In the genomic region with DNA sequence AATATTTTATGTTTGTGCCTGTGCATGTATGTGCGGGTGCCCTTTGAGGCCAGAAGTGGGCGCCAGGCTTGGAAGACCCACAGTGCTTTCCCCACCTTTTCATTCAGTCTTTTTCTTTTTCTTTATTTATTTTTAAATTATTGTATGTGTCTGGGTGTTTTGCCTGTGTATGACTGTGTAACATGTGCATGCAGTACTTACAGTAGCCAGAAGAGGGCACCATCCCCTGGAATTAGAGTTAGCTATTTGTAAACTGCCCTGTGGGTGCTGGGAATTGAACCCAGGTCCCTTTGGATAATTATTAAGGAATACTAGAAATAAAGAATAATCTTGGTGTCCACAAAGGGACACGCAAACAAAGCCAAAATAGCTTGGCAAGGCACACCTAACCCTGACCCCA, we compare ENCODE assay signal across 13 mouse cellular contexts. TPM values are rescaled to one million over a fixed set of nuclear protein-coding genes. Genes with fewer than 3 reads are reported as not detected.
DNase-seq lines count a peak whose midpoint lies in the region; ATAC-seq and TF ChIP-seq lines count a peak whose summit lies in the region.
"Had no signal": no experiment of that assay in that cellular context is flagged by ENCODE, and none has a peak within 500 bp of the region (broad histone marks: within the 10 kb centered on the region; RNA-seq: fewer than 3 reads in every experiment).

No protein-coding gene starts in this region.

- ATAC-seq in lung, postnatal 0 days = no peak
- ATAC-seq in megakaryocyte-erythroid progenitor cell, adult 5-6 weeks (replicated peaks; ENCODE audit: low FRiP score, low TSS enrichment, poor library complexity, severe bottlenecking) = no peak

- no peak overlapping the region for H3K4me2 ChIP-seq in lung, postnatal 0 days (replicated peaks; ENCODE audit: low read depth, low read length)
- H3K4me2 ChIP-seq: liver, embryonic 13.5 days had no signal

- no peak for TF ChIP-seq EP300 in heart, adult 2 months (IDR thresholded peaks at IDR 0.05; ENCODE audit: insufficient read depth, low read depth, low read length)
- TF ChIP-seq EP300 in lung, postnatal 0 days (IDR thresholded peaks at IDR 0.05) = no peak

- TF ChIP-seq CTCF in heart, adult 2 months (IDR thresholded peaks at IDR 0.05) = peak; percentile 68
- TF ChIP-seq CTCF in lung, postnatal 0 days (IDR thresholded peaks at IDR 0.05) = peak; percentile 57

- no peaks in the 10 kb centered on the region for H3K79me2 ChIP-seq in heart, adult 2 months (replicated peaks; ENCODE audit: control insufficient read depth, insufficient read depth, low read length)

- TF ChIP-seq POLR2A in heart, adult 2 months (IDR thresholded peaks at IDR 0.05; ENCODE audit: insufficient read depth, low read depth, low read length) = no peak

- 97% methylated on average over 3 of the region's 3 CpGs for WGBS in heart, adult 2 months
- WGBS in lung, postnatal 0 days = 98% methylated on average over 3 of the region's 3 CpGs

- H3K4me1 ChIP-seq in heart, adult 2 months (ENCODE audit: control insufficient read depth, insufficient read depth, low read length) = no peaks in the 10 kb centered on the region
- no peaks in the 10 kb centered on the region for H3K4me1 ChIP-seq in lung, postnatal 0 days (ENCODE audit: insufficient read depth, low read depth, low read length)
- H3K4me1 ChIP-seq: liver, embryonic 13.5 days had no signal

- H3K9ac ChIP-seq in heart, adult 2 months (ENCODE audit: low read depth, low read length) = no peak overlapping the region
- no peak overlapping the region for H3K9ac ChIP-seq in lung, postnatal 0 days (replicated peaks; ENCODE audit: low read depth)
- H3K9ac ChIP-seq: liver, embryonic 13.5 days had no signal

- H3K36me3 ChIP-seq in heart, adult 2 months (ENCODE audit: control insufficient read depth, insufficient read depth, low read length) = no peaks in the 10 kb centered on the region
- no peaks in the 10 kb centered on the region for H3K36me3 ChIP-seq in lung, postnatal 0 days (ENCODE audit: insufficient read depth, low read length)
- H3K36me3 ChIP-seq: embryonic facial prominence, embryonic 10.5 days; liver, embryonic 13.5 days had no signal

- H3K9me3 ChIP-seq in lung, postnatal 0 days (ENCODE audit: low read length) = no peaks in the 10 kb centered on the region
- H3K9me3 ChIP-seq: embryonic facial prominence, embryonic 10.5 days; liver, embryonic 13.5 days had no signal

- H3K27me3 ChIP-seq in heart, adult 2 months (ENCODE audit: control insufficient read depth, insufficient read depth, low read length) = no peaks in the 10 kb centered on the region
- H3K27me3 ChIP-seq in lung, postnatal 0 days (replicated peaks; ENCODE audit: insufficient read depth, low read length) = no peaks in the 10 kb centered on the region
- H3K27me3 ChIP-seq: liver, embryonic 13.5 days had no signal

- DNase-seq in heart, adult 2 months = no peak
- DNase-seq in heart, postnatal 36 days = no peak
- DNase-seq in lung, postnatal 0 days (ENCODE audit: low spot score) = no peak
- no peak for DNase-seq in lung, postnatal 4 days
- peak; percentile 40 for DNase-seq in CD4-positive helper T cell, adult 2 months (ENCODE audit: low read depth, low spot score)
- DNase-seq in ZHBTc4 (ENCODE audit: low read depth, low spot score) = peak; percentile 50
- no peak for DNase-seq in lung, postnatal 14 days
- DNase-seq: cerebellum, adult 9-10 months; heart, adult 18-20 months; kidney, adult 2 months; liver, embryonic 13.5 days had no signal

- intact Hi-C loops in heart, adult 2 months (cut with DNase I) = no loop called here
- intact Hi-C loops in heart, postnatal 36 days (cut with DNase I) = no loop called here

- no peak overlapping the region for H3K27ac ChIP-seq in heart, adult 2 months
- no peak overlapping the region for H3K27ac ChIP-seq in lung, postnatal 0 days (ENCODE audit: low read length)
- H3K27ac ChIP-seq: embryonic facial prominence, embryonic 10.5 days; liver, embryonic 13.5 days had no signal

- no peak overlapping the region for H3K4me3 ChIP-seq in heart, adult 2 months
- H3K4me3 ChIP-seq in lung, postnatal 0 days (ENCODE audit: low read depth, low read length) = no peak overlapping the region
- H3K4me3 ChIP-seq: embryonic facial prominence, embryonic 10.5 days; liver, embryonic 13.5 days had no signal

RNA-seq across cellular contexts. Expression of a gene that starts 15.1 kb away (rescaled TPM):
- total RNA-seq in heart, adult 2 months (2021) = 10 to 100 TPM; 44.6 to 46.4 TPM
- polyA plus RNA-seq in heart, adult 2 months (2012; rRNA removed) = 73.1 and 73.9 TPM in 2 replicates
- 10 to 100 TPM; 39.5 to 52.7 TPM for total RNA-seq in heart, postnatal 36 days (2021)
- 145 and 146 TPM in 2 replicates for polyA plus RNA-seq in lung, postnatal 0 days (2015; fragmentation: Nextera tagmentation; extraction: Ambion mirVana)
- 44.3 and 63.7 TPM in 2 replicates for total RNA-seq in megakaryocyte-erythroid progenitor cell, adult 5-6 weeks (2014; fragmentation: Nextera tagmentation)
- 46.9 and 64.8 TPM in 2 replicates for total RNA-seq in megakaryocyte-erythroid progenitor cell, adult 5-6 weeks (2017)

RNA-seq across cellular contexts. Expression of a gene that starts 41.3 kb away (rescaled TPM):
- total RNA-seq in heart, adult 2 months (2021) = 10 to 100 TPM; 15.7 to 17.7 TPM
- 18.0 and 27.3 TPM in 2 replicates for polyA plus RNA-seq in heart, adult 2 months (2012; rRNA removed)
- 10 to 100 TPM; 15.8 to 17.2 TPM for total RNA-seq in heart, postnatal 36 days (2021)
- polyA plus RNA-seq in lung, postnatal 0 days (2015; fragmentation: Nextera tagmentation; extraction: Ambion mirVana) = 51.0 and 53.9 TPM in 2 replicates
- 205 and 224 TPM in 2 replicates for total RNA-seq in megakaryocyte-erythroid progenitor cell, adult 5-6 weeks (2014; fragmentation: Nextera tagmentation)
- 154 and 213 TPM in 2 replicates for total RNA-seq in megakaryocyte-erythroid progenitor cell, adult 5-6 weeks (2017)

RNA-seq across cellular contexts. Expression of a gene that starts 57.3 kb away (rescaled TPM):
- total RNA-seq in heart, adult 2 months (2021) = 10 to 100 TPM; 51.1 to 55.6 TPM
- polyA plus RNA-seq in heart, adult 2 months (2012; rRNA removed) = 53.7 and 59.5 TPM in 2 replicates
- total RNA-seq in heart, postnatal 36 days (2021) = 10 to 100 TPM; 53.7 to 62.4 TPM
- polyA plus RNA-seq in lung, postnatal 0 days (2015; fragmentation: Nextera tagmentation; extraction: Ambion mirVana) = 32.2 and 34.4 TPM in 2 replicates
- total RNA-seq in megakaryocyte-erythroid progenitor cell, adult 5-6 weeks (2014; fragmentation: Nextera tagmentation) = 36.3 and 83.2 TPM in 2 replicates
- 21.9 and 33.0 TPM in 2 replicates for total RNA-seq in megakaryocyte-erythroid progenitor cell, adult 5-6 weeks (2017)

Comparison
In these comparisons a context has a peak if more than half of its experiments do, and no peak if none do; other contexts are left out.
1. DNase-seq: peak in CD4-positive helper T cell, adult 2 months (single experiment) and ZHBTc4 (single experiment); none in heart, adult 2 months (0 of 2), heart, postnatal 36 days (0 of 2), lung, postnatal 0 days (single experiment), lung, postnatal 4 days (0 of 2) and lung, postnatal 14 days (single experiment).
2. RNA of a gene that starts 41.3 kb away (total RNA-seq): 154 to 224 TPM in megakaryocyte-erythroid progenitor cell, adult 5-6 weeks; 15.7 to 17.7 TPM in heart, adult 2 months and 15.8 to 17.2 TPM in heart, postnatal 36 days; every median in the first group is over 4 times any median in the second.